Mouse (Mus musculus): ENCODE results near the gene Vamp2.

Gene Vamp2

DNA sequence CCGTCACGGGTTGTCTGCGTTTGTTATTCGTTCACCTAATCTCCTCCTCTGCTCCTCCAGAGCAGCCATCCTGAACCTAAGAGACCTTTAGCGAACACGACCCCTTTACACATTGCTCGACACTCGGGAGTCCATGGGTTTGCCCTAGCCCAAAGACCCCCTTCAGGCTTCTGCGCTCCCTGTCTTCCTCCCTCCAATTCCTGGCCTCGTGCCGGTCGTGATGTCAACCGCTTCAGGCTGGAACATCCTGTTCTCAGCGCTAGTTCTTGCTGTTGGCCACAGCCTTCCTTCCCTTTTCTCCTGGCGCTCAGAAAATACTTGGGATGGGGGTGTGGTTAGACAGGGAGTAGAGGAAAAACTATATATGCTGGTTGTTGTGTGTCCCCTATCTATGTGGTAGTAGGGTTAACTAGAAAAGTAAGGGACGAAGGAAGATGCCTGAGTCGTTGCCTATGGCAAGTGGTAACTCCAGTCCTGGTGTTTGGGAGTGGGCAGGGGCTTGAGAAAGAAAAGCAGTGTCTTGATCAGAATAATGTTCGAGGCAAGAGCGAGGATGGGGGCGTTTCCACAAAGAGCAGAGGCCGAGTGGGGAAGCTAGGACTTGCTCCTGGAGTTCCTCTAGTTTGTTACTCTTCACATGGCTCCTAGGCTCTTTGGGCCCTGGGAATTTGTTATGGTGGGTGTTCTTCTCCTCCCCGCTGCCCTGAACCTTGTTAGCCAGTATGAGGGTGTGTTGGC lies 11.1 kb downstream of the Vamp2 start:
- peak; percentile 74 for DNase-seq (ENCODE audit: low read depth)

DNA sequence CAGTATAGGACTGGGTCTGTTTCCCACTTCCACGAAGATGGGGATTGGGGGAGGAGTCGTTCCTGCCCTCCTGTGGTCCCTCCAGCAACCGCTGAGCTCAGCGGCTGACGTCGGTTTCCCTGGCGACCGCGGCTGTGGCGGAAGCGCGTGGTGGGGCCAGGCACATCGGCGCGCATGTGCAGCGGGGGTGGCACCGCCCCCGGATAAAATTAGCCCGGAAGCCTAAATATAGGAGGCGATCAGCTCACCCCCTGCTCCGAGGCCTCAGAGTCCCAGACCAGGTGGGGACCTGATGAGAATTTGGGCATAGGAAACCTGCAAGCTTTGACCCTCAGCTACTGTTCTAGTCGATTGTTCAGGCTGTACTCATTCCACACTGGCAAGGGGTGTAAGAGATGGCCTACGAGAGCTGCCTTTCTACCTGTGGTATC lies 11.6 kb downstream of the Vamp2 start:
- peak; percentile 97 for DNase-seq (ENCODE audit: low read depth)

DNA sequence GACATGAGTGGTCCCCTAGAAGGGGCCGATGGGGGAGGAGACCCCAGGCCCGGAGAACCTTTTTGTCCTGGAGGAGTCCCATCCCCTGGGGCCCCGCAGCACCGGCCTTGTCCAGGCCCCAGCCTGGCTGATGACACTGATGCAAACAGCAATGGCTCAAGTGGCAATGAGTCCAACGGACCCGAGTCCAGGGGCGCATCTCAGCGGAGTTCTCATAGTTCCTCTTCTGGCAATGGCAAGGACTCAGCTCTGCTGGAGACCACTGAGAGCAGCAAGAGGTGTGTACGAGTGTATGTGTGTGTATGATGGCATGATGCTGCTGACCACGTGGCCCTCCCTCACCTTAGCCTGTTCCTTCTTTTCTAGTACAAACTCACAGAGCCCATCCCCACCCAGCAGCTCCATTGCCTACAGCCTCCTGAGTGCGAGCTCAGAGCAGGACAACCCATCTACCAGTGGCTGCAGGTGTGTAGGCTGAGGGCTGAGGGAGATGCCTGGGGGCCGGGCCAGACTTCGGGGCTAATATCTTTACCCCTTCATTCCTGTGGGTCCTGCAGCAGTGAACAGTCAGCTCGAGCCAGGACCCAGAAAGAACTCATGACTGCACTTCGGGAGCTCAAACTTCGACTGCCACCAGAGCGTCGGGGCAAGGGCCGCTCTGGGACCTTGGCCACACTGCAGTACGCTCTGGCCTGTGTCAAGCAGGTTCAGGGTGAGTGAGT lies 12.5 kb downstream of the Vamp2 start:
- no peak for DNase-seq (ENCODE audit: low read depth)

DNA sequence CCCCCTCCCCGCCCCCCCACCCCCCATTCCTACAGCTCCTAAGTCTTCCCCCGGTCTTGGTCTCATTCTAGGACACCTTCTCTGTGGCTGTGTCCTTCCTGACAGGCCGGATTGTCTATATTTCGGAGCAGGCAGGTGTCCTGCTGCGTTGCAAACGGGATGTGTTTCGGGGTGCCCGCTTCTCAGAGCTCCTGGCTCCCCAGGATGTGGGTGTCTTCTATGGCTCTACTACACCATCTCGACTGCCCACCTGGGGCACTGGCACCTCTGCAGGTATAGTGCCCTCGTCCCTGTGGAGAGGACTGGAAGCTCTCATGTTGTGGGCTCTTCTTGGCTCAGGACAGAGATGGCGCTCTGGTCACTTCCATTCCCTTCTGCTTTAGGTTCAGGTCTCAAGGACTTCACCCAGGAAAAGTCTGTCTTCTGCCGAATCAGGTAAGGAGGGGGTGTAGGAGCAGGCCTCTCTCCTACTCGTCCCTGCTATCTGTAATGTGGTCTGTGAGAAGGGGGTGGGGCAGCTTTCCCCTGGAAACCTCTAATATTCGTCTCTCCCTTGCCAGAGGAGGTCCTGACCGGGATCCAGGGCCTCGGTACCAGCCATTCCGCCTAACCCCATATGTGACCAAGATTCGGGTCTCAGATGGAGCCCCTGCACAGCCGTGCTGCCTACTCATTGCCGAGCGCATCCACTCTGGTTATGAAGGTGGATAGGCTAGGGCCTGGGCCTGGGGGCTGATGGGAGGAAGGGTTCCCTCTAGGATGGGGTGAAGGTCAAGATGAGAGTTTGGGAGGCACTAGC lies 13.5 kb downstream of the Vamp2 start:
- DNase-seq (ENCODE audit: low read depth): no peak

DNA sequence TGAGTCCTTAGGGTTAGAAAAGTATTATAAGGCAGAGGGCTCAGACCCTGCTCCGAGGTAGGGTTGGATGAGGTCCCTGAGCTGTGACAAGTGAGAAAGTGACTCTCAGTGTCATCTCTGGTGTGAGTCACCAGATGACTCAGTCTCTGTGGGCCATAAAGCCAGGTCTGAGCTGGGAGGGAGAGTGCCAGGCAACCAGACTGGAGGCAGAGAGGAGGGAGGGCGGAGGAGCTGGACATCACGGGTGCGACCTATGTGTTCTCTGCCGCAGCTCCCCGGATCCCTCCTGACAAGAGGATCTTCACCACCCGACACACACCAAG lies 14.1 kb downstream of the Vamp2 start:
- DNase-seq (ENCODE audit: low read depth): no peak

DNA sequence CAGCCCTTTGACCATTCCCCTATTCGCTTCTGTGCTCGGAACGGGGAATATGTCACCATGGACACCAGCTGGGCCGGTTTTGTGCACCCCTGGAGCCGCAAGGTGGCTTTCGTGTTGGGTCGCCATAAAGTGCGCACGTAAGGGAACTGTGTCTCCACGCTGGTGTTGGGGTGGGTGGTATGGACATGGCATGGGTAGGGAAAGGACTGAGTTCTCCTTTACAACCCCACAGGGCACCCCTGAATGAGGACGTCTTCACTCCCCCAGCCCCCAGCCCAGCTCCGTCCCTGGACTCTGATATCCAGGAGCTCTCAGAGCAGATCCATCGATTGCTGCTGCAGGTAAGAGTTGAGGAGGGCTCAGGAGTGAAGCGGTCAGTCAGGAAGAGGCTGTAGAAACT lies 14.8 kb downstream of the Vamp2 start:
- no peak for DNase-seq (ENCODE audit: low read depth)

DNA sequence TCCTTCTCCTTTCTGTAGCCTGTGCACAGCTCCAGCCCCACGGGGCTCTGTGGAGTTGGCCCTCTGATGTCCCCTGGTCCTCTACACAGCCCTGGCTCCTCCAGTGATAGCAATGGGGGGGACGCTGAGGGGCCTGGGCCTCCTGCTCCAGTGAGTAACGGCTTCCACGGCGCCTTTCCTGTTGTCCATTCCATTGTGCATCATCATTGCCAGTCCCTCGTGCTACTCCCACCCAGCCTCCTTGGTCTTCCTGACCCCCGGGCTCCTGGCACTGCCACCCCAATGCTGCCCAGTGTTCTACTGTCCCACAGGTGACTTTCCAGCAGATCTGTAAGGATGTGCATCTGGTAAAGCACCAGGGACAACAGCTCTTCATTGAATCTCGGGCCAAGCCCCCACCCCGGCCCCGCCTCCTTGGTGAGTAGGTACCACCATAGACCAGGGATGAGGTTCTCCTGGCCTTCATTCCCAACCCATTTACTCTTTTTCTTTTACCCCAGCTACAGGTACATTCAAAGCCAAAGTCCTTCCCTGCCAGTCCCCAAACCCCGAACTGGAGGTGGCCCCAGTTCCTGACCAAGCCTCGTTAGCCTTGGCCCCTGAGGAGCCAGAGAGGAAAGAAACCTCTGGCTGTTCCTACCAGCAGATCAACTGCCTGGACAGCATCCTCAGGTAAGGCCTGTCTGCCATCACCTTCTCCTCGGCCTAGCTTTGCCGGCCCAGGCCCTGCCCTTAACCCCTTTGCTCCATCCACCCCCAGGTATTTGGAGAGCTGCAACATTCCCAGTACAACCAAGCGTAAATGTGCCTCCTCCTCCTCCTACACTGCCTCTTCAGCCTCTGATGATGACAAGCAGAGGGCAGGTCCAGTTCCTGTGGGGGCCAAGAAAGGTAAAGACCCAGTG lies 15.5 kb downstream of the Vamp2 start:
- DNase-seq (ENCODE audit: low read depth): no peak

DNA sequence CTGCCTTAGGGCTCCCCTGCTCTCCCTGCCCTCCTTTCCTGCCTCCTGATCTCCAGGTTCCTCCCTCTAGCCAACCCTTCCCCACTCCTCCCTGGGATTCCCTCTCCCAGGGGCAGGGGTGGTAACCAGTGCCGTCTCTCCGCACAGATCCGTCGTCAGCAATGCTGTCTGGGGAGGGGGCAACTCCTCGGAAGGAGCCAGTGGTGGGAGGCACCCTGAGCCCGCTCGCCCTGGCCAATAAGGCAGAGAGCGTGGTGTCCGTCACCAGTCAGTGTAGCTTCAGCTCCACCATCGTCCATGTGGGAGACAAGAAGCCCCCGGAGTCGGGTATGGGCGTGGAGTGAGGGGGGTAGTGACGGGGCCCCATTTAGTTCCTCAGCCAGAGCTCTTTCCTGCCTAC lies 16.2 kb downstream of the Vamp2 start:
- no peak for DNase-seq (ENCODE audit: low read depth)

DNA sequence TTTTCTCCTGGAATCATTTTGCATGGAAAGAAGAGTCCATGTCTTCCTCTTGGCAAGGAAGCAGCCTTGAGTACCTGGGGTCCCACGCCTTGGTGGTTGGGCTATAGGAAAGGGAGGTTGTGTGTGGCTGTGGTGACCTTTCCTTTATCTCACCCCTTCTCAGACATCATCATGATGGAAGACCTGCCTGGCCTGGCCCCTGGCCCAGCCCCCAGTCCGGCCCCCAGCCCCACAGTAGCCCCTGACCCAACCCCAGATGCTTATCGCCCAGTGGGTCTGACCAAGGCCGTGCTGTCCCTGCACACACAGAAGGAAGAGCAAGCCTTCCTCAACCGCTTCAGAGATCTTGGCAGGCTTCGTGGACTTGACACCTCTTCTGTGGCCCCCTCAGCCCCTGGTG lies 16.9 kb downstream of the Vamp2 start:
- no peak for DNase-seq (ENCODE audit: low read depth)

DNA sequence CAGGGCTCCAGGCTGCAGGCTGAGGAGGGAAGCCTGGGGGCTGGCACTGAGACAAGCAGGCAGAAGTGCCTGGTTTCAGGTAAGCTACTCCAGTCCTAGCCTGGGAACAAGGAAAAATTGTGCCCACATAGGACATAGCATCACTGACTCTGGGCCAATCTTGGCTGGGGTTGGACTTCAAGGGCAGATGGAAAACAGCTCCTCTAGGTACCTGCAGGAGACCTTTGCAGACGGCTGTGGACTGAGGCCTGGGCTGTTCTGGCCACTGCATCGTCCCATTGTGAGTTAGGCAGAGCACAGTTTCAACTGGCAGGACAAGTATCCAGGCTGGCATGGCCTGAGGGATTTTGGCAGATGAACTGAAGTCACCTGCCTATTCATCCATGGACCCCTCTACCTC lies 17.5 kb downstream of the Vamp2 start:
- DNase-seq (ENCODE audit: low read depth): no peak

DNA sequence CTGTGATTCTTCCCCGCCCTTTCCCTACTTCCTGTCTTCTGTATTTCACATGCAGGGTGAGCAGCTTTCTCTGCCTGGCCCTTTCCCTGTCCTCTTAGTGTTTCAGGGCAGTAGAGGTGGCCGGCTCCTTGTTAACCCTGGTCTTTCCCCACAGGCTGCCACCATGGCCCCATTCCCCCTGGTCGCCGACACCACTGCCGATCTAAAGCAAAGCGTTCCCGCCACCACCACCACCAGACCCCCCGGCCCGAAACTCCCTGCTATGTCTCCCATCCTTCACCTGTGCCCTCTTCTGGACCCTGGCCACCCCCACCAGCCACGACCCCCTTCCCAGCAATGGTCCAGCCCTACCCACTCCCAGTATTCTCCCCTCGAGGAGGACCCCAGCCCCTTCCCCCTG lies 18.0 kb downstream of the Vamp2 start:
- DNase-seq (ENCODE audit: low read depth): no peak

DNA sequence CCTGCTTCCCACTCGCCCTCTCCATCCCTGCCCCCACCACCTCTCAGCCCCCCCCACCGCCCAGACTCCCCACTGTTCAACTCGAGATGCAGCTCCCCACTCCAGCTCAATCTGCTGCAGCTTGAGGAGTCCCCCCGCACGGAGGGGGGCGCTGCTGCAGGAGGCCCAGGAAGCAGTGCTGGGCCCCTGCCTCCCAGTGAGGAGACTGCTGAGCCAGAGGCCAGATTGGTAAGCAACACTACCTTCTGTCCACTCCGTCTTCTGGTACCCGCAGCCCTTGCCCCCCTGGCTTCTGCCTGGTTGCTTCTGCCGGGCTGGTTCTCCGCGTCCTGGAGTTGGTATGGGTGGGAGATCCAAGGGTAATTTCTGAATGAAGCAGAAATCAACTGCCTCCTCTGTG lies 18.6 kb downstream of the Vamp2 start:
- no peak for DNase-seq (ENCODE audit: low read depth)

DNA sequence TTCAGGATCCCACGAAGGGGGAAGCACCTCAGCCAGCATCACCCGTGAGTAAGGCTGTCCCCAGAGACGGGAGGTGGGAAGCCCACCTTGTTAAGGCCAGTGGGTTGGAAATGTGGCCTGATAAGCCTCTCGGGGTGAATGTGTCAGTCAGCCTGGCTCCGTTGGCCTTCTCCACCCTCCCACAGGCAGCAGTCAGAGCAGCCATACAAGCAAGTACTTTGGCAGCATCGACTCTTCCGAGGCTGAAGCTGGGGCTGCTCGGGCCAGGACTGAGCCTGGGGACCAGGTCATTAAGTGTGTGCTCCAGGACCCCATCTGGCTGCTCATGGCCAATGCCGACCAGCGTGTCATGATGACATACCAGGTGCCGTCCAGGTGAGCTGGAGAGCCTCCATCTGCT lies 19.4 kb downstream of the Vamp2 start:
- DNase-seq (ENCODE audit: low read depth): no peak

DNA sequence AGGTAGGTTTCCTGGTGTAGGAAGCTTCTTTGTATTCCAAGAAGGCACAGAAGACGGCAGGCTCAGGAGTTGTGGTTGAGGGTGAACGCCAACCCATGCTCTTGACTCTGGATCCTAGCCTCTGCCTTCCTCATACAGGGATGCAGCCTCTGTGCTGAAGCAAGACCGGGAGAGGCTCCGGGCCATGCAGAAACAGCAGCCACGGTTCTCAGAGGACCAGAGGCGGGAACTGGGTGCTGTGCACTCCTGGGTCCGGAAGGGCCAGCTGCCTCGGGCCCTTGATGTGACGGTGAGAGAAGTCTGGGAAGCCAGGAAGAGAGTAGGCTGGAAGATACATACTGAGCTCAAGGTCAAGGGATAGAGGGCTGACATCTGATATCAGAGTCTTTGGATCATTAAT lies 19.9 kb downstream of the Vamp2 start:
- no peak for DNase-seq (ENCODE audit: low read depth)

DNA sequence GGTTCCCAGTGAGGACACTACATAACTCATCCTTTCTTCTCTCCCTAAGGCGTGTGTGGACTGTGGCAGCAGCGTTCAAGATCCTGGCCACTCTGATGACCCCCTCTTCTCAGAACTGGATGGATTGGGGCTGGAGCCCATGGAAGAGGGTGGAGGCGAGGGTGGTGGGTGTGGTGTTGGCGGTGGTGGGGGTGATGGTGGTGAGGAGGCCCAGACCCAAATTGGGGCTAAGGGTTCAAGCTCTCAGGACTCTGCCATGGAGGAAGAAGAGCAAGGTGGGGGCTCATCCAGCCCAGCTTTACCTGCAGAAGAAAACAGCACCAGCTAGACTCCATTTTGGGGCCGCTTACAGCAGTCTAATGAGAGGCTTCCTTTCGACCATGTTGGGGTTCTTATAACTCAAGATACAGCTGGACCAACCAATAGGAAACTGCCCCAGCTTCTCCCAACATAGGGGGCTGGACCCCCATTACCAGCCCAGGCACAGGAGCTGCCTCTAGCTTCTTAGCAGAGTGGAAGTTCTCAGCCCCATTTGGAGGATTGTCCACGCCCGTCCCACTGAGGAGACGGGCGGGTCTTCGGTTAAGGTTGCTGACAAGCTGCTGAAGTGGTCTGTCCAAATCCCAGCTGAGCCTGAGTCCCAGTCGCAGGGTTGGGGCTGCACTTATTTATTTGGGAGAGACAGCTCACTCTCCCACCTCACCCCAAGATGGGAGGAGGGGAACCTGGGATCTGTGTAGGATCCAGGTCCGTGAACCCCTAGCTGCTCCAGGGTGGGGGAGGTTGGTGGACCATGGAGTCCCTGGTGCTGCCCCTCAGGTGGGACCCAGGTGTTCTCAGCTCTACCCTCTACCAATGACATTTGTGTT lies 21.0 kb downstream of the Vamp2 start:
- DNase-seq (ENCODE audit: low read depth): no peak

DNA sequence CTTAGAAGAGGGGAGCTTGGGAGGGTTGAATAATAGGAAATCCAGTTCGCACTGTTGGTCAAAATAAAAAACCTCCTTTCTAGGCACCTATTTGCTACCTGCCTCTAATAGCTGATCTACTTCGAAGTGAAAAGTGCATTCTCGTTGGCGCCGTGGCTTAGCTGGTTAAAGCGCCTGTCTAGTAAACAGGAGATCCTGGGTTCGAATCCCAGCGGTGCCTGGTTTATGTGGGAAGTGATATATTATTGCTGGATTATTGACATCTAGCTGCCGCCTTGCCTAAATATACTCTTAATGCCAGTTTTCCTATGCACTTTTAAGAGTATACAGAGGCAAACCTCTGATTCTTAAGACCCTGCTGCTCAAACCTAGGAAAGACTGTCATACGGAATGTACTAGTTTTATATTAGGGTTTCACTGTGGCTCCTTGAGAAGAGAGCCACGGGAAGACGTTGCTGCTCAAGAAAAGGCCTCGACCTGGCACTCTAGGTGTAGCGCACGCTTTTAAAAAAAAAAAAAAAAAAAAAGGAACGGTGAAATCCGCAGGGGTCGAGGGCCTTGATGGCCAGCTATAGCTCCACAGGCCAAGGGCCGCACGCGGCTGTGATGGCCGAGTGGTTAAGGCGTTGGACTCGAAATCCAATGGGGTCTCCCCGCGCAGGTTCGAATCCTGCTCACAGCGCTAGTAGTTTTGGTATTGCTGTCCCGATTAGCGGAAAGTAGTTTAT lies 22.2 kb downstream of the Vamp2 start:
- DNase-seq (ENCODE audit: low read depth): peak; percentile 87

DNA sequence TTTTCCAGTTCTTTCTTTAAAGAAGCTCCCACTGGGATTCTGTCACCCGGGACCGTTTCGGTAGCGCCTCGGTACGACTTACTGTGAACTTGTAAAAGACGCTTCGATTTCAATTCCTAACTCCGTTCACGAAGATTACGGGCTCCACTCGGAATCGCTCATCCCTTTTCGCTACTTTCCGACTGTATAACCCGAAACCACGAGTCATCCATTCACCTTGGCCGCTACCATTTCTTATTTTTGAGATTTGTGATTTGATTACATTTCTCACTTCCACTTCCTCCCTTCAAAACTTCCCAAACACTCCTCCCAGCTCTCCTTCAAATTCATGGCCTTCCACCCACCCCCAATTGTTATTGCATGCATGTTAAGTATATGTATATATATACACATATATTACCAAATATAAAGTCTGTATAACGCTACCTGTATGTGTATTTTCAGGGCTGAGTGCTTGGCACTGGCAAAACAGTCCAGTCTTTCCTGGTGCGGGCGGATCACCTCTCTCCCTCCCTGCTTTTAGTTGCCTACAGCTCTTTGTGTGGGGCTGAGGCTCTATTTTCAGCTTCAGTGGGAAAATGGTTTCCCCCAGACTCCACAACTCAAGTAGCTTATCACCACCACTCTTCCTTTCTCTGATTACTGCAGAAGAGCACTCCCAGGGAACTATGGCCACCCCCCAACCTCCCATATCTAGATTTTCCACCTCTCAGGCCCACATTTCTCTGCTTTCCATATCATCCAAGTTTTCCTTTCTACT lies 22.9 kb downstream of the Vamp2 start:
- no peak for DNase-seq (ENCODE audit: low read depth)

DNA sequence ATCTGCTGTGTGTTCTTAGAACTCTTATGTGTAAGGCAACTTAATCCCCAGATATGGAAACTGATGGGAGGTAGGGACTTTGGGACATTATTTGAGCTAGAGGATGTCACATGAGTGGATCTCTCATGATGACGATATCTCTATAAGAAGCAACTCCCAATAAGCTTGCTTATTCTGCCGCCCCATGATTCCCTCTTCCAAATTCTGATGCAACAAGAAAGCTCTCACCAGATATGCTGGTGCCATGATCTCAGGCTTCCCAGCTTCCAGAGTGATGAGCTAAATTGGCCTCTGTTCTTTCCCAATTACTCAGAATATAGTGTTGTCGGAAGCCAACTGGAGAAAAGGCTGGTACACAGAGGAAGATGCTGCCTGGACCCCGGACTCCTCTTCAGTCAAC lies 23.6 kb downstream of the Vamp2 start:
- no peak for DNase-seq (ENCODE audit: low read depth)

DNA sequence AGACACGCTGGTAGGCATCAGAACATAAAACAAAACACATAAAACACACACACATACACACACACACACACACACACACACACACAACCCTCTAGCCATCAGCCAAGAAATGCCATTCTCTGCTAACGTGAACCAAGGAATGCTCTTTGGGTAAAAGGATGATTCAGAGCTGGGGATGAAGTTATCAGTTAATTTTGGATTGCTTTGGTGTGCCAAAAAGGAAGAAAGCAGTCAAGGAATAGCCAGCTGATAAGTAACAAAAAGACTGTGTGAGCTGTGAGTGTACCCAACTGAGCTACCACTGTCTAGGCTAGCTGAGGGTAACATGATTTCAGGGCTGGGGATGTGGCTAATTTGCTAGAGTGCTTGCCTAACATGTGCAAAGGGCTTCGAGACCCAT lies 25.7 kb downstream of the Vamp2 start:
- peak; percentile 55 for DNase-seq (ENCODE audit: low read depth)

DNA sequence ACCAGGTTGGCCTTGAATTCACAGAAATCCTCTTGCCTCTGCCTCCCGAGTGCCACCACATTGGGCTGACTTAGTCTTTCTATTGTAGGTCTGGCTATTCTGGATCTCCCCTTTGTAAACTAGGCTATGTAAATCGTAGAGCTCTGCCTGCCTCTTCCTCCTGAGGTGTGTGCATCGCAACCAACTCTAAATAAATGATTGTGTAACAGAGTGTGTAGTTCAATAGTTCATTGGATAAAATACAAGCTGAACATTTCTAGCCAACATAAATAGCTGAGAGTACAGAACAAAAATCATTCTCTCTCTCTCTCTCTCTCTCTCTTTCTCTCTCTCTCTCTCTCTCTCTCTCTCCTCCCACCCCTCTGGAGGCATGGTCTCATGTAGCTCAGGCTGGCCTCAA lies 26.3 kb downstream of the Vamp2 start:
- DNase-seq (ENCODE audit: low read depth): no peak
